Mouse (Mus musculus) ES-Bruce4 (cell line): ENCODE results near the gene Stard3nl.

Experiments used
- CTCF ChIP-seq: IDR thresholded peaks from one replicate; pipeline ENCODE4 v1.8.1; 2011; ENCODE audit warnings: low read depth, low read length
- POLR2A ChIP-seq: IDR thresholded peaks from one replicate; pipeline ENCODE4 v1.8.1; 2011; ENCODE audit warnings: low read length; ENCODE audit not compliant: insufficient read depth

GRCm38 (mm10) chr13:19394798-19395687 lies 552 bp downstream of the Stard3nl start:
- TF ChIP-seq POLR2A (no peak), CTCF (no peak)
